Comparison of ENCODE assay signal across 8 mouse cellular contexts in genomic region chr5:20702480-20703303, GRCm38 (mm10).
A peak's percentile ranks its signal among the peaks of the same experiment; 100 is the strongest.
DNase-seq lines count a peak whose midpoint lies in the region; ATAC-seq lines count a peak whose summit lies in the region.

No protein-coding gene starts in this region.

- peak overlapping the region; percentile 70 for H3K4me2 ChIP-seq in embryonic facial prominence, embryonic 13.5 days

- no peaks in the 10 kb centered on the region for H3K4me1 ChIP-seq in embryonic facial prominence, embryonic 13.5 days

- no peaks in the 10 kb centered on the region for H3K27me3 ChIP-seq in embryonic facial prominence, embryonic 13.5 days
- no peaks in the 10 kb centered on the region for H3K27me3 ChIP-seq in splenic B cell, adult 2 months (ENCODE audit: control insufficient read depth, insufficient read depth, low read length, poor library complexity, severe bottlenecking)

- DNase-seq in kidney, adult 18-20 months: peak; percentile 37
- no peak for DNase-seq in kidney, postnatal 25 days
- DNase-seq in adrenal gland, postnatal 10 days: peak; percentile 31
- DNase-seq in heart, postnatal 10 days: peak; percentile 48 to 52
- DNase-seq in left cerebral cortex, adult 18-20 months (ENCODE audit: low spot score in 2 of 2): peak; percentile 42 to 67
- DNase-seq in splenic B cell, adult 2 months (ENCODE audit: low read depth, low spot score): peak; percentile 32

- WGBS in embryonic facial prominence, embryonic 13.5 days: 1% methylated on average over 57 of the region's 57 CpGs
- WGBS in macrophage (ENCODE audit: missing documents): 1% methylated on average over 45 of the region's 57 CpGs

- intact Hi-C loops in heart, postnatal 10 days (cut with DNase I): loop anchor here (5.0 kb wide), 3 partner anchors 70 to 1275 kb away; partner anchors contain the start of genes Phtf2 and Tmem60

- H3K27ac ChIP-seq in embryonic facial prominence, embryonic 13.5 days: peak overlapping the region; percentile 97
- no peak overlapping the region for H3K27ac ChIP-seq in macrophage

- no peaks in the 10 kb centered on the region for H3K79me2 ChIP-seq in macrophage (ENCODE audit: inconsistent target)

- H3K4me3 ChIP-seq in embryonic facial prominence, embryonic 13.5 days: peak overlapping the region; percentile 74
- peak overlapping the region; percentile 28 for H3K4me3 ChIP-seq in macrophage (ENCODE audit: inconsistent target)

- no peaks in the 10 kb centered on the region for H3K9me3 ChIP-seq in embryonic facial prominence, embryonic 13.5 days

- no peaks in the 10 kb centered on the region for H3K36me3 ChIP-seq in embryonic facial prominence, embryonic 13.5 days
- H3K36me3 ChIP-seq in macrophage (ENCODE audit: inconsistent target): no peaks in the 10 kb centered on the region
- H3K36me3 ChIP-seq in splenic B cell, adult 2 months (ENCODE audit: control insufficient read depth, insufficient read depth, low read length, poor library complexity, severe bottlenecking): no peaks in the 10 kb centered on the region

- H3K9ac ChIP-seq in embryonic facial prominence, embryonic 13.5 days: peak overlapping the region; percentile 93

- ATAC-seq in embryonic facial prominence, embryonic 13.5 days (ENCODE audit: insufficient number of reproducible peaks, insufficient read depth, low FRiP score, low TSS enrichment, low read depth): peak; percentile 59

Comparison
In these comparisons a context has a peak if more than half of its experiments do, and no peak if none do; other contexts are left out.
1. DNase-seq: peak in kidney, adult 18-20 months (single experiment), adrenal gland, postnatal 10 days (single experiment), heart, postnatal 10 days (2 of 2), left cerebral cortex, adult 18-20 months (2 of 2) and splenic B cell, adult 2 months (single experiment); none in kidney, postnatal 25 days (0 of 2).